In genomic region chr11:11690059-11690844, GRCm38 (mm10) we compare ENCODE assay signal across 12 mouse cellular contexts. TPM values are rescaled to one million over a fixed set of nuclear protein-coding genes. Genes with fewer than 3 reads are reported as not detected.
A peak's percentile ranks its signal among the peaks of the same experiment; 100 is the strongest.
DNase-seq lines count a peak whose midpoint lies in the region; ATAC-seq and TF ChIP-seq lines count a peak whose summit lies in the region.
"Had no signal": no experiment of that assay in that cellular context is flagged by ENCODE, and none has a peak within 500 bp of the region (broad histone marks: within the 10 kb centered on the region; RNA-seq: fewer than 3 reads in every experiment).

No protein-coding gene starts in this region.

- TF ChIP-seq EP300 in liver, embryonic 14.5 days (IDR thresholded peaks at IDR 0.05; ENCODE audit: low read depth), result no peak

- ATAC-seq in liver, embryonic 14.5 days (ENCODE audit: insufficient read depth), result no peak
- no peak for ATAC-seq in cerebellum, adult (ENCODE audit: insufficient number of reproducible peaks, low FRiP score, low TSS enrichment)
- ATAC-seq: hindbrain, postnatal 0 days had no signal

- H3K4me1 ChIP-seq in liver, embryonic 14.5 days (replicated peaks; ENCODE audit: control insufficient read depth in 2 of 2, insufficient read depth in 2 of 2, low read length in 1 of 2), result peaks cover 37 to 49% of the 10 kb centered on the region in 2 experiments
- H3K4me1 ChIP-seq in spleen, adult 2 months (ENCODE audit: control insufficient read depth, insufficient read depth, insufficient read length), result peaks cover 18% of the 10 kb centered on the region
- no peaks in the 10 kb centered on the region; the same call in 1 of the 2 replicates for H3K4me1 ChIP-seq in lung, adult 2 months (ENCODE audit: control insufficient read depth, insufficient read depth, low read length)

- no peak for TF ChIP-seq CTCF in liver, embryonic 14.5 days (IDR thresholded peaks at IDR 0.05; ENCODE audit: low read depth)
- no peak for TF ChIP-seq CTCF in spleen, adult 2 months (IDR thresholded peaks at IDR 0.05; ENCODE audit: extremely low read depth, insufficient read depth, insufficient read length, insufficient replicate concordance)
- no peak for TF ChIP-seq CTCF in lung, adult 2 months (IDR thresholded peaks at IDR 0.05; ENCODE audit: insufficient read depth, low read length)

- no peak; the same call in 1 of the 2 replicates for TF ChIP-seq POLR2A in spleen, adult 2 months (IDR thresholded peaks at IDR 0.05; ENCODE audit: low read depth, low read length)
- no peak for TF ChIP-seq POLR2A in lung, adult 2 months (IDR thresholded peaks at IDR 0.05; ENCODE audit: borderline replicate concordance, extremely low read depth, low read depth, low read length)

- DNase-seq in CD4-positive helper T cell, adult 2 months (ENCODE audit: low read depth, low spot score), result peak; percentile 85
- peak; percentile 3 for DNase-seq in R1 (ENCODE audit: low read depth, low spot score)
- DNase-seq in liver, embryonic 14.5 days (ENCODE audit: low read depth in 3 of 3, low spot score in 3 of 3), result no peak
- peak; percentile 60 to 63 for DNase-seq in spleen, adult 2 months (ENCODE audit: low read depth in 1 of 2, low spot score in 2 of 2)
- no peak for DNase-seq in lung, adult 2 months
- DNase-seq in left cerebral cortex, adult 9 months (ENCODE audit: low spot score in 2 of 2), result no peak
- no peak for DNase-seq in embryo, embryonic 10 days (ENCODE audit: low spot score)
- DNase-seq: cerebellum, adult 11 months; gastrocnemius, adult 2 months; lung, embryonic 14.5 days had no signal

- H3K36me3 ChIP-seq in liver, embryonic 14.5 days (replicated peaks; ENCODE audit: control insufficient read depth, insufficient read depth, low read depth), result peaks cover 3% of the 10 kb centered on the region
- no peaks in the 10 kb centered on the region for H3K36me3 ChIP-seq in spleen, adult 2 months (ENCODE audit: control insufficient read depth, insufficient read depth, low read length)

- H3K4me3 ChIP-seq in liver, embryonic 14.5 days (ENCODE audit: insufficient read depth in 1 of 2, low read depth in 2 of 2, low read length in 2 of 2), result peak overlapping the region; percentile 17 to 36
- H3K4me3 ChIP-seq in spleen, adult 2 months (ENCODE audit: extremely low read depth, insufficient read depth, insufficient read length), result peak overlapping the region; percentile 52
- H3K4me3 ChIP-seq in lung, adult 2 months (replicated peaks; ENCODE audit: extremely low read depth, low read depth, low read length), result no peak overlapping the region
- H3K4me3 ChIP-seq: gastrocnemius, adult 2 months had no signal

- H3K27me3 ChIP-seq in liver, embryonic 14.5 days (ENCODE audit: control insufficient read depth, insufficient read depth, low read length), result no peaks in the 10 kb centered on the region; the same call in 1 of the 2 replicates
- H3K27me3 ChIP-seq in spleen, adult 2 months (ENCODE audit: control insufficient read depth, insufficient read depth, low read length), result no peaks in the 10 kb centered on the region

- peak overlapping the region; percentile 94 for H3K4me2 ChIP-seq in liver, embryonic 14.5 days (ENCODE audit: low read depth)
- H3K4me2 ChIP-seq: lung, embryonic 14.5 days had no signal

- WGBS in liver, embryonic 14.5 days (ENCODE audit: insufficient replicate concordance), result 37% methylated on average over 11 of the region's 11 CpGs
- WGBS in spleen, adult 2 months, result 5% methylated on average over 11 of the region's 11 CpGs
- 64% methylated on average over 11 of the region's 11 CpGs for WGBS in lung, adult 2 months

- peak overlapping the region; percentile 85 for H3K27ac ChIP-seq in liver, embryonic 14.5 days
- H3K27ac ChIP-seq in spleen, adult 2 months (ENCODE audit: insufficient read depth, low read length), result peak overlapping the region; percentile 92
- H3K27ac ChIP-seq: gastrocnemius, adult 2 months; hindbrain, postnatal 0 days had no signal

- H3K9me3 ChIP-seq in liver, embryonic 14.5 days (ENCODE audit: control insufficient read depth, low read length), result no peaks in the 10 kb centered on the region

- peak overlapping the region; percentile 42 for H3K9ac ChIP-seq in liver, embryonic 14.5 days (replicated peaks)
- H3K9ac ChIP-seq: lung, embryonic 14.5 days had no signal

RNA-seq across cellular contexts. Expression of gene Ikzf1, which starts 5.4 kb away (rescaled TPM):
- 63.3 and 65.4 TPM in 2 replicates for polyA plus RNA-seq in liver, embryonic 14.5 days (2012; rRNA removed)
- 46.6 and 60.5 TPM in 2 replicates for polyA plus RNA-seq in liver, embryonic 14.5 days (2014; fragmentation: Nextera tagmentation; extraction: Ambion mirVana)
- 258 and 419 TPM in 2 replicates for polyA plus RNA-seq in spleen, adult 2 months (2012; rRNA removed)
- polyA plus RNA-seq in lung, adult 2 months (2012; rRNA removed), result 28.0 and 39.9 TPM in 2 replicates

Comparison
In these comparisons a context has a peak if more than half of its experiments do, and no peak if none do; other contexts are left out.
1. DNase-seq: peak in CD4-positive helper T cell, adult 2 months (single experiment), R1 (single experiment) and spleen, adult 2 months (2 of 2); none in liver, embryonic 14.5 days (0 of 3), lung, adult 2 months (single experiment), left cerebral cortex, adult 9 months (0 of 2) and embryo, embryonic 10 days (single experiment).